Mouse (Mus musculus) liver, adult 2 months (tissue): ENCODE data around the gene Babam2. TPM values are rescaled to one million over a fixed set of nuclear protein-coding genes. Genes with fewer than 3 reads are reported as not detected.

Source experiments
- DNase-seq: peaks from one replicate; pipeline ENCODE4 v3.0.0-alpha.2; 2011; ENCODE audit warnings: low read depth, low spot score; ENCODE audit errors: extremely low read depth
- H3K27ac ChIP-seq: fragments of 200-500 bp; replicated peaks from 2 replicates; pipeline ENCODE4 v1.5.1; 2012; ENCODE audit warnings: low read depth, mild to moderate bottlenecking, control low read depth, inconsistent platforms, low read length; ENCODE audit not compliant: insufficient read depth
- H3K27me3 ChIP-seq: fragments of 200-500 bp; 2 replicates; pipeline ENCODE4 v1.6.1; 2012; ENCODE audit warnings: mild to moderate bottlenecking, moderate library complexity, low read length, inconsistent platforms; ENCODE audit not compliant: control insufficient read depth, insufficient read depth
- H3K36me3 ChIP-seq: fragments of 200-500 bp; 2 replicates; pipeline ENCODE4 v1.6.1; 2012; ENCODE audit warnings: low read length, inconsistent platforms; ENCODE audit not compliant: control insufficient read depth, insufficient read depth
- H3K4me1 ChIP-seq: fragments of 200-500 bp; 2 replicates; pipeline ENCODE4 v1.6.1; 2011; ENCODE audit warnings: low read length; ENCODE audit not compliant: control insufficient read depth, insufficient read depth
- H3K4me3 ChIP-seq: fragments of 200-500 bp; 2 replicates; pipeline ENCODE4 v1.5.1; 2011; ENCODE audit warnings: low read depth, mild to moderate bottlenecking, control low read depth, low read length, moderate library complexity; ENCODE audit not compliant: insufficient read depth
- H3K79me2 ChIP-seq: fragments of 200-500 bp; 2 replicates; pipeline ENCODE4 v1.6.1; 2012; ENCODE audit warnings: inconsistent platforms, mild to moderate bottlenecking, low read length, moderate library complexity; ENCODE audit not compliant: control insufficient read depth, insufficient read depth
- H3K9ac ChIP-seq: fragments of 200-500 bp; 2 replicates; pipeline ENCODE4 v1.6.1; 2012; ENCODE audit warnings: low read depth, mild to moderate bottlenecking, control low read depth, inconsistent platforms, low read length
- CTCF ChIP-seq: fragments of 200-500 bp; IDR thresholded peaks from 2 replicates; pipeline ENCODE4 v1.5.1; 2011; ENCODE audit warnings: low read depth, low read length, control low read depth
- POLR2A ChIP-seq: fragments of 200-500 bp; IDR thresholded peaks from 2 replicates; pipeline ENCODE4 v1.6.1; 2011; ENCODE audit warnings: low read length, control low read depth; ENCODE audit not compliant: insufficient read depth; ENCODE audit errors: extremely low read depth
- WGBS: fragments of 180-500 bp; shearing (Covaris S2); methylation state at CpG from one replicate; pipeline ENCODE4 v1.1.7; 2018; 5-methylcytosine and 5-hydroxymethylcytosine counted together
- polyA plus RNA-seq: library from polyadenylated mRNA; depleted of rRNA; stranded (reverse); fragments of >200 nt; gene quantifications from 2 replicates; pipeline ENCODE4 v1.2.3, GENCODE M21; 2012
- total RNA-seq: library from RNA; depleted of rRNA; stranded (reverse); fragments of >200 nt; gene quantifications from 2 replicates; pipeline ENCODE4 v1.2.3, GENCODE M21; 2014

The Babam2 gene
- total and polyA plus RNA-seq, 2 experiments: 18.9 to 20.1 TPM

GRCm38 (mm10) chr5:31824126-31824525 lies 126.6 kb downstream of the Babam2 start:
- Histone ChIP-seq H3K27ac (no peak overlapping the region), H3K27me3 (no peaks in the 10 kb centered on the region), H3K36me3 (no peaks in the 10 kb centered on the region), H3K79me2 (no peaks in the 10 kb centered on the region; the same call in 1 of the 2 replicates), H3K9ac (no peak overlapping the region), H3K4me3 (no peak overlapping the region), H3K4me1 (no peaks in the 10 kb centered on the region; the same call in 1 of the 2 replicates)
- DNase-seq: no peak
- 94% methylated on average over 2 of the region's 2 CpGs for WGBS
- no peak for TF ChIP-seq CTCF
- no peak for TF ChIP-seq POLR2A

GRCm38 (mm10) chr5:31827304-31827703 lies 129.8 kb downstream of the Babam2 start:
- H3K4me3 ChIP-seq: no peak overlapping the region
- H3K27ac ChIP-seq: no peak overlapping the region
- H3K27me3 ChIP-seq: no peaks in the 10 kb centered on the region
- 97% methylated on average over 5 of the region's 5 CpGs for WGBS
- DNase-seq: no peak
- no peaks in the 10 kb centered on the region for H3K79me2 ChIP-seq
- TF ChIP-seq CTCF (no peak), POLR2A (no peak)
- H3K9ac ChIP-seq: no peak overlapping the region
- H3K36me3 ChIP-seq: no peaks in the 10 kb centered on the region
- H3K4me1 ChIP-seq: no peaks in the 10 kb centered on the region; the same call in 1 of the 2 replicates

GRCm38 (mm10) chr5:31827896-31828295 lies 130.4 kb downstream of the Babam2 start:
- H3K4me3 ChIP-seq: no peak overlapping the region
- no peaks in the 10 kb centered on the region for H3K36me3 ChIP-seq
- no peaks in the 10 kb centered on the region for H3K27me3 ChIP-seq
- TF ChIP-seq CTCF: no peak
- no peak for TF ChIP-seq POLR2A
- H3K27ac ChIP-seq: no peak overlapping the region
- no peaks in the 10 kb centered on the region; the same call in 1 of the 2 replicates for H3K4me1 ChIP-seq
- H3K79me2 ChIP-seq: no peaks in the 10 kb centered on the region
- 92% methylated on average over 5 of the region's 5 CpGs for WGBS
- H3K9ac ChIP-seq: no peak overlapping the region
- no peak for DNase-seq

GRCm38 (mm10) chr5:31828747-31829146 lies 131.3 kb downstream of the Babam2 start:
- Histone ChIP-seq H3K36me3 (no peaks in the 10 kb centered on the region), H3K27ac (no peak overlapping the region), H3K79me2 (no peaks in the 10 kb centered on the region), H3K27me3 (no peaks in the 10 kb centered on the region), H3K4me1 (no peaks in the 10 kb centered on the region), H3K9ac (no peak overlapping the region), H3K4me3 (no peak overlapping the region)
- TF ChIP-seq CTCF (no peak), POLR2A (no peak)
- 73% methylated on average over 10 of the region's 10 CpGs for WGBS
- DNase-seq: no peak

DNA sequence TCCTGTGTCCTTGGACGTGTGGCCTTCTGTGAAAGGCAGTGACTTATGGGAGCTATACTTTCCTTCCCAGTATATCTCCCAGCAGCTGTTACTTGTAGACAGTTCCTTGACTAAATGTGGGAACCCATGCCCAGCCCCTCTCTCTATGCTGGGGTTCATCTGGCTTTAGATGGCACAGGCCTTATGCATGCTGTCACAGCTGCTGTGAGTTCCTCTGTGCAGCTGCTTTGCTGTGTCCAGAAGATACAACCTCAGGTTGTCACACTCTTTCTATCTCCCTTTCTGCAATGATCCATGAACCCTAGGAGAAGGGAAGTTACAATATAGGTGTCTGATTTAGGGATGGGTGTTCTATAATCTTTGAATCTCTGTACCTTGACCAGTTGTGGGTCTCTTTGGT lies 132.1 kb downstream of the Babam2 start:
- no peak overlapping the region for H3K9ac ChIP-seq
- H3K4me1 ChIP-seq: no peaks in the 10 kb centered on the region
- no peak overlapping the region for H3K4me3 ChIP-seq
- H3K27ac ChIP-seq: no peak overlapping the region
- no peaks in the 10 kb centered on the region for H3K36me3 ChIP-seq
- H3K27me3 ChIP-seq: no peaks in the 10 kb centered on the region
- no peaks in the 10 kb centered on the region for H3K79me2 ChIP-seq
- DNase-seq: no peak
- TF ChIP-seq POLR2A: no peak
- TF ChIP-seq CTCF: no peak
- 88% methylated on average over 1 of the region's 1 CpGs for WGBS

DNA sequence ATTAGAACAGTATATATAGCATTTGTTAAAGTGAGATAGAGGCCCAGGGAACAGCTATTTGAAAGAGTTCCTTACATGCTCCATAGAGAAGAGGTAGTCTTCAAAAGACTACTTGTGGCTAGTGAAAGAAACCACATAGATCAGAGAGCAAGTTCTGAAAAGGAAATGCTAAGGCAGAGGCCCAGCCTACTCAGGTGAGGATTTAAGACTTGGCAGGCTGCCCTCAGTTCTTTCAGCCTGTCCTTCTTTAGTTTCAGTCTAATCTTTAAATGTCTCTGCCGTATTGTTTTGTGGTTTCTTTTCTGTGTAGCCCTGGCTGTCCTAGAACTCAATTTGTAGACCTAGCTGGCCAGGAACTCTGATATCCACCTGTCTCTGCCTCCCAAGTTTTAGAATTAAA lies 134.1 kb downstream of the Babam2 start:
- Histone ChIP-seq H3K79me2 (no peaks in the 10 kb centered on the region), H3K27me3 (no peaks in the 10 kb centered on the region), H3K9ac (no peak overlapping the region), H3K4me1 (no peaks in the 10 kb centered on the region), H3K27ac (no peak overlapping the region), H3K4me3 (no peak overlapping the region), H3K36me3 (no peaks in the 10 kb centered on the region; the same call in 1 of the 2 replicates)
- no peak for DNase-seq
- TF ChIP-seq POLR2A (no peak), CTCF (no peak)
- whole genome bisulfite sequencing: 84% methylated on average over 1 of the region's 1 CpGs
